Mouse (Mus musculus) forebrain, embryonic 16.5 days (tissue): ENCODE data around the gene Sec24c. TPM values are rescaled to one million over a fixed set of nuclear protein-coding genes. Genes with fewer than 3 reads are reported as not detected.

Experiments used
- ATAC-seq: fragments of 200-750 bp; cut with Nextera tagmentation; 2 replicates; pipeline ENCODE4 v1.8.0; 2017; ENCODE audit warnings: mild to moderate bottlenecking, moderate library complexity
- H3K27ac ChIP-seq: fragments of 300-500 bp; sonication (generic); 2 replicates; pipeline ENCODE4 v1.5.1; 2014; ENCODE audit warnings: low read length, control low read depth
- H3K27me3 ChIP-seq: fragments of 300-500 bp; sonication (generic); replicated peaks from 2 replicates; pipeline ENCODE4 v1.6.1; 2014; ENCODE audit warnings: low read length; ENCODE audit not compliant: control insufficient read depth, insufficient read depth
- H3K36me3 ChIP-seq: fragments of 300-500 bp; sonication (generic); 2 replicates; pipeline ENCODE4 v1.6.1; 2014; ENCODE audit not compliant: control insufficient read depth, insufficient read depth
- H3K4me1 ChIP-seq: fragments of 300-500 bp; sonication (generic); replicated peaks from 2 replicates; pipeline ENCODE4 v1.6.1; 2014; ENCODE audit warnings: low read length; ENCODE audit not compliant: control insufficient read depth, insufficient read depth
- H3K4me2 ChIP-seq: fragments of 300-500 bp; sonication (generic); 2 replicates; pipeline ENCODE4 v1.6.1; 2014; ENCODE audit warnings: mild to moderate bottlenecking, low read length, control low read depth
- H3K4me3 ChIP-seq: fragments of 300-500 bp; sonication (generic); replicated peaks from 2 replicates; pipeline ENCODE4 v1.5.1; 2014; ENCODE audit warnings: mild to moderate bottlenecking, low read length, control low read depth
- H3K9ac ChIP-seq: fragments of 300-500 bp; sonication (generic); replicated peaks from 2 replicates; pipeline ENCODE4 v1.6.1; 2014; ENCODE audit warnings: low read depth, low read length, control low read depth
- H3K9me3 ChIP-seq: fragments of 300-500 bp; sonication (generic); 2 replicates; pipeline ENCODE4 v1.6.1; 2016; ENCODE audit warnings: low read length; ENCODE audit not compliant: control insufficient read depth
- WGBS: fragments of 180-500 bp; shearing (Covaris S2); extraction: QIAGEN DNeasy Blood & Tissue Kit; methylation state at CpG from one replicate; pipeline ENCODE4 v1.1.7; 2014; 5-methylcytosine and 5-hydroxymethylcytosine counted together
- microRNA-seq: library from miRNA; unstranded; fragments of <30 nt; microRNA quantifications from one replicate; pipeline ENCODE4, GENCODE M21; 2017
- polyA plus RNA-seq: library from polyadenylated mRNA; unstranded; fragments of >200 nt; fragmentation: Nextera tagmentation; extraction: Ambion mirVana; gene quantifications from 2 replicates; pipeline ENCODE4 v1.2.1, GENCODE M21; 2015

Gene Sec24c
- polyA plus RNA-seq, 1 experiment from 2014 or later: 101 TPM

DNA sequence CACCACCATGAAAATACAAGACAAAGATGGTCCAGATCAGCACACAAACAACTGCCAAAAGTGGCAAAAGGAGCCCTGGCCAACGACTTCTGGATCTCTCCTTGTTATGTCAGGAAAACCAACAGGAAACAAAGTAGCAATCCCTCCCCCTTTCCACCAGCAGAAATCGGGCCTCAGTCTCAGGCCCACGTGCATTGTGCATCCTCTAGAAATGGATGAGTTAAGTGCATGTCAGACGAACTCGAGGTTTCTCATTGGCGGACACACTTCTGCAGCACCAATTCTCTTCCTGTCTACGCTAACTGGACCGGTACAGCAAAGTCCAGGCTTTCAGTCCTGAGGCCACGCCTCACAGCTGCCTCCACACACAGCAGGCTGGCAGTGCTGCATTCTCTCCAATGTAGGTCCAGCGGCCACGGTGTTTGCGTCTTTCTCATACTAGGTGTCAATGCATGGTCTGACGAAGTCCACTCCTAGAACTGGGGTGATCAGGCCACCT lies 61.8 kb downstream of the Sec24c start:
- 88% methylated on average over 13 of the region's 13 CpGs for WGBS
- Histone ChIP-seq H3K36me3 (no peaks in the 10 kb centered on the region; the same call in 1 of the 2 replicates), H3K4me1 (peaks cover 9% of the 10 kb centered on the region)

DNA sequence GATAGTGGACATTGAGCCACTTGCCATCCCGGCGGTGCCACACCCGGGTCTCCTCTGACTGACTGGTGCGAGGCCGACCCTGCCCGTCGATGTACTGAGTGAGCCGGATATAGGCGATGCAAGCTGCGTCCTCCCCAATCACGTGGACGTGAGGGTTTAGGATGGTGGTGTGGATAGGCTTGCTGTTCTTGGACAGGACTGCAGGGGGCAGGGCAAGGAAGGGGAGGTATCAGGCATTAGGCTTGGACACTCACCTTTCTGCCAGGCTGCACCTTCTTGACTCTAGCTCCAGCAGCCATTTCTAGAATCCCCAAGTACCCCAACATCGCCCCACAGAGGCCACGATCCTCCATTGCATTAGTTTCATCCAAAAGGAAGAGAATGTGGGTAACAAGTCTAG lies 63.2 kb downstream of the Sec24c start:
- H3K27ac ChIP-seq: no peak overlapping the region
- no peak for ATAC-seq
- no peak overlapping the region for H3K4me2 ChIP-seq
- H3K4me3 ChIP-seq: no peak overlapping the region
- H3K4me1 ChIP-seq: peaks cover 9% of the 10 kb centered on the region
- no peaks in the 10 kb centered on the region for H3K9me3 ChIP-seq
- H3K36me3 ChIP-seq: no peaks in the 10 kb centered on the region; the same call in 1 of the 2 replicates
- no peaks in the 10 kb centered on the region for H3K27me3 ChIP-seq
- WGBS: 40% methylated on average over 14 of the region's 14 CpGs
- H3K9ac ChIP-seq: no peak overlapping the region

More for the DNA sequence above, 61.8 kb downstream of the Sec24c start:
- Histone ChIP-seq H3K27ac (no peak overlapping the region), H3K9me3 (no peaks in the 10 kb centered on the region), H3K27me3 (no peaks in the 10 kb centered on the region), H3K4me3 (no peak overlapping the region), H3K9ac (no peak overlapping the region), H3K4me2 (no peak overlapping the region)
- no peak for ATAC-seq

DNA sequence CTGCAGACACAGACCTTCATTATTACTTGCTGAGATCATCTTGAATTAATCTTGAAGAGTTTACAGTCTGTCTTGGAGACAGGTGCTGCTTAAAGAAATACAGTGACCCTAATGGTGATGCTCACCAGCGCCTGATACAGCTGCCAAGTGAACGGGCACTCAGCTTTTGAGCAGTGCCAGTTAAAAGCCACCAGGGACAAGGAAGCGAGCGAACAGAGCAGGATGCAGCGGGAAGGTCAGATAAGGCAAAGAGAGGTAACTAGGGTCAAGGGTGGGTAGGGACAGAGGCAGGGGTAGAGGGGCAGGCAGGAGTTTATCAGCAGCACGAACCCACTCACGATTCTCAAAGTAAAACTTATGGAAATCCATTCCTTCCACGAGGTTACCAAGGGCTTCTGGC lies 64.4 kb downstream of the Sec24c start:
- H3K9ac ChIP-seq: no peak overlapping the region
- no peak for ATAC-seq
- no peaks in the 10 kb centered on the region; the same call in 1 of the 2 replicates for H3K36me3 ChIP-seq
- no peak overlapping the region for H3K4me2 ChIP-seq
- peaks cover 3% of the 10 kb centered on the region for H3K4me1 ChIP-seq
- H3K4me3 ChIP-seq: no peak overlapping the region
- no peaks in the 10 kb centered on the region for H3K9me3 ChIP-seq
- 92% methylated on average over 8 of the region's 8 CpGs for WGBS
- no peak overlapping the region for H3K27ac ChIP-seq
- no peaks in the 10 kb centered on the region for H3K27me3 ChIP-seq

DNA sequence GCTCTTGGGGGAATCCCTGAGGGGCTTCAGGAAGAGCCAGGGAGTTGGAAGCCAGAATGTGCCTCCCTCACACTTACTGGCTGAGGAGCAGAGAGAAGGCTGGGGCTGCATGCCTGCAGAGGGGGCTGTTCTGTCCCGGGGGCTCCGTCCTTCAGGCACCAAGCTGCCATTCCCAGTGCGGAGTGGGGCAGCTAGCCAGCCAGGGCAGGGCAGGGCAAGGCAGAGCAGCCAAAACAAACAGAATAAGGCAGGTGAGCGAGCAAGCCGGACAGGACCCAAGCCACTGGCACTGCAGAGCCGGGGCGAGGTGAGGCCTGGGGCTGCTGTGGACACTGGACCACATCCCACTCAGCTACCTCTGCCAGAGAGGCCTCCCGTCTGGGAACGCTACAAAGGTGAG lies 67.2 kb downstream of the Sec24c start:
- Histone ChIP-seq H3K9me3 (no peaks in the 10 kb centered on the region), H3K4me2 (no peak overlapping the region), H3K36me3 (peaks cover 6% of the 10 kb centered on the region)

DNA sequence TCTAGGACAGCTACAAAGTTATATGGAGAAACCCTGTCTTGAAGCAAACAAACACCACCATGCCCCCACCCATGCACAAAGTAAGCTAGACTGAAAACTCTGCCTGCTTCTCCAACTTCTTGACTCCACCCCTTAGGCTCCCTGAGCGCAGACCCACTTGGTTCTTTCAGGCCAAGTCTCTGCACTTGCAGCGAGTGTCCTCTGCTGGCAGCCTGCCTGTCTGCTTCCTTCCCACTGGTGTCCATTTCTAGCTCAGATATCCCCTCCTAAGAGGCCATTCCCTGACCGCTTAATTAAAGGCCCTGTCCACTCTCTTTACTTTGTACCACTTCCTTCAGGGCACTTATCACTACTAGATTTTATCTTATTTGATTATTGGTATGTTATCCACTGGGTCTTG lies 69.5 kb downstream of the Sec24c start:
- Histone ChIP-seq H3K36me3 (peaks cover 6% of the 10 kb centered on the region), H3K9ac (no peak overlapping the region), H3K4me1 (no peaks in the 10 kb centered on the region), H3K27me3 (no peaks in the 10 kb centered on the region), H3K4me3 (no peak overlapping the region), H3K9me3 (no peaks in the 10 kb centered on the region), H3K27ac (no peak overlapping the region), H3K4me2 (no peak overlapping the region)
- no peak for ATAC-seq
- WGBS: 84% methylated on average over 3 of the region's 3 CpGs

More for the DNA sequence above, 67.2 kb downstream of the Sec24c start:
- no peak overlapping the region for H3K9ac ChIP-seq
- no peak overlapping the region for H3K4me3 ChIP-seq
- WGBS: 91% methylated on average over 9 of the region's 9 CpGs
- no peak for ATAC-seq
- H3K27ac ChIP-seq: no peak overlapping the region
- no peaks in the 10 kb centered on the region for H3K27me3 ChIP-seq
- no peaks in the 10 kb centered on the region for H3K4me1 ChIP-seq

Small RNA genes lying within 50 kb of the gene (microRNA-seq; reads per million reads assigned to microRNA genes)
- gene Mir6946: 0.83 reads per million

Other genes starting within 250 kb of the Sec24c start
- gene Cfap70, start 222.1 kb upstream of the Sec24c start, polyA plus RNA-seq: 0.65 and 1.1 TPM in 2 replicates
- 16.7 and 18.9 TPM in 2 replicates for gene Anxa7, start 194.2 kb upstream of the Sec24c start, polyA plus RNA-seq
- 0.47 and 0.85 TPM in 2 replicates for gene Mss51, start 177.4 kb upstream of the Sec24c start, polyA plus RNA-seq
- gene Ppp3cb, start 127.7 kb upstream of the Sec24c start, polyA plus RNA-seq: 94.7 and 97.3 TPM in 2 replicates
- 10.4 and 11.1 TPM in 2 replicates for gene Usp54, start 33.2 kb upstream of the Sec24c start, polyA plus RNA-seq
- 0.31 TPM in 1 of 2 replicates, not detected in the other for gene Myoz1, start 17.8 kb upstream of the Sec24c start, polyA plus RNA-seq
- 0.12 and 0.14 TPM in 2 replicates for gene Synpo2l, start 6.0 kb upstream of the Sec24c start, polyA plus RNA-seq
- gene Fut11, start 20.7 kb downstream of the Sec24c start, polyA plus RNA-seq: 21.6 and 23.3 TPM in 2 replicates
- 175 and 187 TPM in 2 replicates for gene Chchd1, start 28.7 kb downstream of the Sec24c start, polyA plus RNA-seq
- 44.4 and 55.9 TPM in 2 replicates for gene Zswim8, start 33.2 kb downstream of the Sec24c start, polyA plus RNA-seq
- 15.7 and 16.7 TPM in 2 replicates for gene Ndst2, start 60.3 kb downstream of the Sec24c start, polyA plus RNA-seq
- 123 and 127 TPM in 2 replicates for gene Camk2g, start 119.8 kb downstream of the Sec24c start, polyA plus RNA-seq
- 0.33 and 0.50 TPM in 2 replicates for gene Plau, start 162.4 kb downstream of the Sec24c start, polyA plus RNA-seq